Mouse (Mus musculus) hindbrain, embryonic 11.5 days (tissue): Measurements from ENCODE around the gene 2010106E10Rik. TPM values are rescaled to one million over a fixed set of nuclear protein-coding genes. Genes with fewer than 3 reads are reported as not detected.

Experiments used
- polyA plus RNA-seq: library from polyadenylated mRNA; unstranded; fragments of >200 nt; fragmentation: Nextera tagmentation; extraction: Ambion mirVana; gene quantifications from 2 replicates; pipeline ENCODE4 v1.2.1, GENCODE M21; 2014

The 2010106E10Rik gene
- polyA plus RNA-seq, 1 experiment from 2014 or later = not detected

Other genes with a start within 250 kb of the 2010106E10Rik start
- gene Apool, start 183.9 kb upstream of the 2010106E10Rik start, polyA plus RNA-seq = 61.6 and 70.7 TPM in 2 replicates
- not detected in 2 replicates for gene Satl1, start 88.5 kb upstream of the 2010106E10Rik start, polyA plus RNA-seq
- gene Zfp711, start 105.3 kb downstream of the 2010106E10Rik start, polyA plus RNA-seq = 27.5 and 29.2 TPM in 2 replicates
- gene Pof1b, start 203.4 kb downstream of the 2010106E10Rik start, polyA plus RNA-seq = 0.07 and 0.09 TPM in 2 replicates